Mouse (Mus musculus): ENCODE results near the gene Abhd4.

- TF ChIP-seq POLR2A (IDR thresholded peaks at IDR 0.05; ENCODE audit: borderline replicate concordance, extremely low read depth, low read depth, low read length) (no peak), CTCF (IDR thresholded peaks at IDR 0.05; ENCODE audit: insufficient read depth, low read length) (no peak)
These were observed 12.0 kb downstream of the Abhd4 start for GRCm38 (mm10) chr14:54265951-54266350.

All from lung, adult 2 months (tissue).